Mouse (Mus musculus) embryo, embryonic 10.5 days (tissue): ENCODE data around the gene Igsf23.
A peak's percentile ranks its signal among the peaks of the same experiment; 100 is the strongest.
"Not testable (repeated sequence)": the region's sequence is repeated elsewhere in the genome, so short reads cannot be mapped to it uniquely, and the experiment has no call there.

Source experiments
- DNase-seq: peaks from one replicate; pipeline ENCODE4 v3.0.0-alpha.2; 2015; ENCODE audit warnings: low spot score

Gene Igsf23

DNA sequence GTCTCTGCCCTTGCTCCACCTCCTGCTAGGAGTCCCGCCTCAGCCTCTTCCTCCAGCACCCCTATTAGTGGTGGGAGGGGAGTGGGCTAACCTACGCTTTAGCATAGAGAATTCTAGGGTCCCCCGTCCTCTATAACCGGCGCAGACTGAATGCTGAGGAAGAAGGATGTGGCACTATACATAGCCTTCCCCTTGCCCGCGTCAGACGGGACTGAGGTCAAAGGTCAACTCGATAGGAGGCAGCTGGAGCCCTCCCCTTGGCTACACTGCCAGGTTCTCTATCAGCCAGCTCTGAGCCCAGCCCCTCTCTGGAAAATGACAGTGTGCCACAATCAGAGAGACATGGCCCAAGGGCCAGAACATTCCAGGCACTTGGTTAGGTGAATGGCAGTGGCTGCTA, at the start of gene Igsf23:
TSS of gene Igsf23 (minus strand) at position 168 of the 400 bp plus-strand sequence.
- DNase-seq: peak; percentile 30

DNA sequence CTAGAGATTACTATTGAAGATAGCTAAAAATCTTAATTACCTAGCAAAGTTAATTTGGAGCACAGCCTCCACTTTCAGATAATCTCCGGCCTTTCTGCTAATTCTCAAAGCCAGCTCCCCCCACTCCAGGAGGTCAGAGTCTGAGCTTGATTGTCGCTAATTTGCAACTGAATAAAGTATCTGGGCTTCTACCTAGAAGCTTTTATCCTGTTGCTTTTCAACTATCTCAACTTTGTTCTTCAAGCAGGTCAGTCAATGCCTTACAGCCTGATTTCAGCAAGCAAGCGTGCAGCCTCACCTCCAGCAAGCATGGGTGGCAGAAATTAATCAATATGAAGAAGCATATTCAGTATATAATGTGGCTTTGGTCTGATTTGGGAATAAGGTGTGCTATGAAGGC, 46.2 kb upstream of the Igsf23 start:
- not testable (repeated sequence) for DNase-seq

DNA sequence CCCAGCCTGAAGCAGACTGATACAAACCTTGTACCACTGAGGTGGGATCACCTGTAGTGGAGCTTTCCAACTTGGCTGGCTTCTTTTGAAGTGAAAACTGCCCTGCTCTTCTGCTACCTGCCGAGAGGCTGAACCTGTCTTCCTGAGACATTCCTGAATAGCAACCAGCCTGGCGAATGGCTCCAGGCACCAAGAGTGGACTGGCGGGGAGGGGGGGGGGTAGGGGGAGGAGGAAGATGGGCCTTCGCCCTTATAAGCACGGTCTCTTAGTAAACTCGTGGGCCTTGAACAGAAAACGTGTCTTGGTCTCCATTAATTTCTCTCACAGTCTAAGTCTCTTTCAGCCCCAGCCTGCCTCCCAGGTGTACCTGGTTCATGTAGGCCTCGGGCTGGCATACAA, 40.6 kb upstream of the Igsf23 start, which contains the start of gene Nlrp9b:
TSS of gene Nlrp9b (plus strand) at position 301 of the 400 bp plus-strand sequence.
- not testable (repeated sequence) for DNase-seq

DNA sequence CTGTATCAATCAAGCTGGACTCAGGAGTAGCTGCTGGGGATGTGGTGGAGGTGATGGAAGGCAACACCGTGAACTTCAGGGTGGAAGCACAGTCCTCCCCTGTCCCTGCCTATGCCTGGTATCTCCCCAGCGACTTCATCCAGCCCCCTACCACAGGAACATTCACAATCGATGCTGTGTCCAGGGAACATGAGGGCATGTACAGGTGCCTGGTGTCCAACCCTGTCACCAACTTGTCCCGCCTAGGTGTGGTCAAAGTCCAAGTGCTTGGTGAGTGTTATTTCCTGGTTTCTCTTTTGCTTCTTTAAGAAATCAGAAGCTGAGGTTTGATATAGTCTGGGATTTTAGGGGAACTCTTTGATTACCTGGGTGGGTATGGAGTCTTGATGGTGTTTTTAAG, 21.0 kb upstream of the Igsf23 start:
- DNase-seq: no peak

DNA sequence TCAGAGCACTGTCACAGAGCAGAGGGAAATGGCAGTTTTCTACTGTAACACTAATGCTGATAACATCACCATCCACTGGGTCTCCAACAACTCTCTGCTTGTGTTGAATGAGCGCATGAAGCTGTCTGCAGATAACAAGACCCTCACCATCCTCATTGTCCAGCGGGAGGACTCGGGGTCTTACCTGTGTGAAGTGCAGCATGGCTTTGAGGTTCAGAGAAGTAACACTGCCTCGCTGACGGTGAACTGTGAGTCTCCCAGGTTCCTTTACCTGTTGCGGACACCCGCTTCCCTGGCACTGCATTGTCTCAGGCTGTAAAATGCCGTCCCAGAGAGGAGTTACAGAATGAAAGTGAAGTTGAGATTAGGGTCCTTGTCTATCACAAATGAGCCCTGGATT, 19.6 kb upstream of the Igsf23 start:
- DNase-seq: no peak

DNA sequence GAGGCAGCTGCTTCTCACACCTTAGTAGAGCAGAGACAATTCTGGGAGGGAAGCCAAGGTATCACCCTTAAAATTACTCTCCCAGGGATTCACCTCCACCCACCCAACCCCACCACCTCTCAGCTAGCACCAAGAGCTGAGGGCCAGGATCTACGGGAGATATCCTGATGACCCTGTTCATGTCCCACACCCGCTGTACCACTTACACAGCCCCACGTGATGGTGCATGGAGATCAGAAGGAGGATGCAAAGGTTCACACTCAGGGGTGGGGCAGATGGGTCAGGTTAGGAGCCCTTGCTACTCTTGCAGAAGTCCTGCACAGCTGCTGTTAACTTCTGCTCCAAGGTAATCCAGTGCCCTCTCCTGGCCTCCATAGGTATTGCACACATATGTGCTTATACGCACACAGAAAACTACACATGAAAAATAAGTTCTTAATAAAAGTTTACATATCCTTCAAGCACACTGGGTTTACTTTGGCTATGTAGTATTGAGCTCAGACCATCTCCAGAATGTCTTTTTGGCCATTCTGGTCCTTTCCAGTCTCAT, 19.1 kb upstream of the Igsf23 start:
- DNase-seq: no peak

DNA sequence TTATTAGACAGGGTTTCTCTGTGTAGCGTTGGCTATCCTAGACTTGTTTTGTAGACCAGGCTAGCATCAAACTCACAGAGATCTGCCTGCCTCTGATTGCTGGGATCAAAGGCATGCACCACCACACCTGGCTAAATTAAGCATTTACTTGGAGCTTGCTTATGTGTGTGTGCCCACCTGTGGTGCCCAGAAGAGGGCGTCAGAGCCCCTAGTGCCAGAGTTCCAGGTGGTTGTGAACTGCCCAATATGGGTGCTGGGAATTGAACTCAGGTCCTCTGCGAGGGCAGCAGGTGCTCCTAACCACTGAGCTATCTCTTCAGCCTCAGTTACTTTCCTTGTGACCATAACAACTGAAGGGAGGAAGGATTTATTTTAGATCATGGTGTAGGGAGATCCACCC, 18.6 kb upstream of the Igsf23 start:
- no peak for DNase-seq

DNA sequence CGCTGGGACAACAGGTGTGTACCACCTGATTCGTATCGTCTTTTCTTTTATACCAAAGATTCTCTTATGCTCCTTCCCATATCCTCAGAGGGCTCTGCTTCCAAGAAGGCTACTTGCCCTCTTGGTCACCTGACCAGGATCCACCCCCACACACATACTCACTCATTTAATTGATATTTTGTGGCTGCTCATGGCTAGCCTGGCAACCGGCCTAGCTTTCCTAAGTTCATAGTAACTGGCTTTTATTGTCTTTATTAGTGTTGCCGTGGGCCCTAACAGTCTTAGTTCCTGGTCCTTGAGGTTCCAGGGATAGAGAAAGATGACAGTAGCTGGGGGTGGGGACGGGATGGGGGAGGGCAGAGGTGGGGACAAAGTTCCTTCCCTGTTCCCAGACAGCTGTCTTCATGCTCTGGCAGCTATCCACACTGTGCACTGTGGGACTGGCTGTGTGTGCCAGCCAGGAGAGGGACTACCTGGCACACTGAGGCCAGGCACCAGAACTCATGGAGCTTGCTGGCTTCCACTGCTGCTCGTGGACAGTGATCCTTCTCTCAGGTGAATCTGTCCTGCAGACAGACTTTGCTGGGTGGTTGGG, 14.5 kb upstream of the Igsf23 start, which contains the start of gene Ceacam20:
TSS of gene Ceacam20 (plus strand) at position 428 of the 595 bp plus-strand sequence.
- no peak for DNase-seq

DNA sequence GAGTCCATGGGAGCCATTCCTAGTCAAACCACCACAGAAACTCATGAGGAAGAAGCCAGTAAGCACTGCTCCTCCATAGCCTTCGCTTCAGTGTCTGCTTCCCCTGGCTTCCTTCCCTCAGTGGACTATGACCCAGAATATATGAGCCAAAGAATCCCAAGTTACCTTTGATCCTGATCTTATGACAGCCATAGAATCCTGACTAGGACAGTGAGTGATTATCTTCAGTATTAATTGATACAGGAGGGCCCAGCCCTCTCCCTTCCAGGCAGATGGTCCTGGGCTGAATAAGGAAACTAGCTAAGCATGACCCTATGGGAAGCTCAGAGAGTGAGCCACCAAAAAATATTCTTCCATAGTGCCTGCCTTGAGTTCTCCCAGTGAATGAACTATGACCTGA, 11.9 kb upstream of the Igsf23 start:
- no peak for DNase-seq

DNA sequence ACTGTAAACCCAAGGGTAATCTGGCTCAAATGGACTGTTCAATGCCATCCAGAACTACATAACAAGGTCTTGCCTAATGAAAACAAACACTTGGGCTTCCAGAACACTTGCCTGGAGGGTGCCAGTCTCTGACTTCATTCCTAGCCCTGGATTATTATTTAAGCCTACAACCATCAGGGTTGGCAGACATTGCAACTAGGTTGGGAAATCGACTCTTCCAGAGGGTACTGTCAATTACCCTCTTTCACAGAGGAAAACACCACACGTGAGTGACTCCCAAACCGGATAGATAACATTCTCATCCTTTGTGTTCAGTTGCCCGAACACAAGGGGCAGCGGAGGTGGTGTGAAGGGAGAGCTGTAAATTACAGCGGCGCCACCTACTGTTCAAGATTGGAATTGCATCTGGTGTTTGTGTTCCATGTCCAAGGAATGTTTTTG, 5.8 kb upstream of the Igsf23 start:
- peak; percentile 93 for DNase-seq

DNA sequence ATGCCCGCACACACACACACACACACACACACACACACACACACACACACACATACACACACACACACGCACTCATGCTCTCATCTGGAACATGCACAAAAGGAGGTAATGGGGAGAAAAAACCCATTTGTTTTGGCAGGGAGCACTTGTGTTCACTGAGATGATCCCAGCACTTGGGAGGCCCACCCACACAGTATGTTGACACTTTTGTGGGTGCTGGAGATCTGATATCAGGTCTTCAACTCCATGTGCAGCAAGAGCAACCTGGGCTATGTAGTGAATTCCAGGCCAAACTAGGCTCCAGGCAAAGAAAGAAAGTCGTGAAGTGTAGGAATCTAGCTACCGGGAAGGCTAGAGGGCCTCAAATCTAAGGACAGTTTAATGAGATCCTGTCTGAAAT, 5.3 kb upstream of the Igsf23 start:
- no peak for DNase-seq

DNA sequence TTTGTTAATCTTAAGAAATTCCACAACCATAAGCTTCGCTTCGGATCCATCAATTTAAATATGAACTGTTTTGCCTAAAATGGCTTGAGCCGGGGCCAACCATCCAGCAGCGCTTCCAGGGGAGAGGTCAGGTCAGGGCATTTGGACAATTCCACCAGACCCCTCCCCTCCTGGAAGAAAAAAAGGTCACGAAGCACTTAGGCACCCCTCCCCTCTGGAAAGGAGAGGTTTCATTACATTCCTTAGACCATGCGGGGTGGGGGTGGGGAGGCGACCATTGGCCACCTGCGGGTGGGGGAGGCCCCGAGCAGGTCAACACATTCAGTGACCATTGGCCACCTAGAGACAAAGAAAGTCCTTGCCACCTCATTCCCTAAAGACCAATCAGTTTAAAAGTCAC, 2.5 kb upstream of the Igsf23 start:
- peak; percentile 50 for DNase-seq

DNA sequence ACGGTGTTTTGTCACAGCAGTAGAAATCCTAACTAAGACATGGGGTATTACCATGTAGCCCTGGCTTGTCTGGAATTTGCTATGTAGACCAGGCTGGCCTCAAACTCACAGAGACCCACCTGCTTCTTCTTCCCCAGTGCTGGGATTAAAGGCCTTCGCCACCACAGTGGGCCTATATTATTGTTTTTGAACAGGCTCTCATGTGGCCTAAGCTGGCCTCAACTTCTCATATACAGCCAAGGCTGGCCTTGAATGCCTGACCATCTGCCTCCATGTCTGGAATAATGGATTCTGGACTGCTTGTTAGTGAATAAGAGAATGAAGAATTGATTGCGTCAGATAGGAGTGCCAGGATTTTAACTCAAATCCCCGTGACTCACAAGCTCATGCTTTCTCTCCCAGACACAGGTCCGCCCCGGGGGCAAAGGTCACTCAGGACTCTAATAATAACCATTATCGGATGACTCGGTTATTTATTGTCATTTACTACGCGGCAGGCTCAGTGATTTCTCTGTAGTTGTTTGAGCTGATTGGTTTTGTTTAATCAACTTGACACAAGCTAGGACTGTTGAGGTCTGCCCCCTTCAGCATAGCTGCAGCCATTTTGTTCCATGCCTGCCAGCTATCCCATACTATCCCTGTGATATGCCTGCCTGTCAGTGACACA, 1.9 kb upstream of the Igsf23 start:
- DNase-seq: peak; percentile 59

DNA sequence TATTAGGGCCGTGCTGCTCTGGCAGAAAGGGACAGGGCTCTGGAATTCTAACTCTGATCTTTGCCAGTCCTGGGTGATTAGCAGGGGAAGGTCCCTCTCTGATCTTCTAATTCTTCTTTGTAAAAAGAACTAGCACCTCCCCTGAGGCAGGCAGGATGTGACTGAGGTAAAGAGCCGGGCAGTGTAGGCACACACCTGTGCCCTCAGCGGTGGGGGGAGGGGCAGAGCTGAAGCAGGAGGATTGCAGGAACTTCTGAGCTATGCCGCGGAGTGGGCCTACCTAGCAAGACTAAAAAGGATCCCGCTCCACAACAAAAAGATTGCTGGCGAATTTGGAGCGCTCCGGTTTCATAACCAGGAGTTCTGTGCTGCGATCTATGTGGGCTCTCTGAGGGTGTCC, 560 bp downstream of the Igsf23 start:
- no peak for DNase-seq

DNA sequence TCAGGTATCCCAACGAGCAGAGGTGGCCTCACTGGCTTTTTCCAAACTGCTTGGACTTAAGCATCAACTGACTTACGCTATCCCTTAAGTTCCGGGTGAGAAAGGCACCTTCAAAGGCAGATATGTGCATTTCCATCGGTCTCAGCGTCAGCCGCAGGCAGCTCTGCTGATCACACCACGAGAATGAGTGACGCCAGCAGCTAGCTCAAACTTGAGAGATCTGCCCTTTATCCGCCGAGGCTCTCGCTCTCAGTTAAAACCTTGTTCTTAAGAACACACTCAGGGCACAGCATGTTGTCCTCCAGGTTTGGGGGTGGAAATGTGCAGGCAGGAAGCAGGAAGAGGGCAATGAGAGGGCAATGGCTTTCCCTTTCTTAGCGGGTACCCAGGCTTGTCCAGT, 1.6 kb downstream of the Igsf23 start:
- no peak for DNase-seq

DNA sequence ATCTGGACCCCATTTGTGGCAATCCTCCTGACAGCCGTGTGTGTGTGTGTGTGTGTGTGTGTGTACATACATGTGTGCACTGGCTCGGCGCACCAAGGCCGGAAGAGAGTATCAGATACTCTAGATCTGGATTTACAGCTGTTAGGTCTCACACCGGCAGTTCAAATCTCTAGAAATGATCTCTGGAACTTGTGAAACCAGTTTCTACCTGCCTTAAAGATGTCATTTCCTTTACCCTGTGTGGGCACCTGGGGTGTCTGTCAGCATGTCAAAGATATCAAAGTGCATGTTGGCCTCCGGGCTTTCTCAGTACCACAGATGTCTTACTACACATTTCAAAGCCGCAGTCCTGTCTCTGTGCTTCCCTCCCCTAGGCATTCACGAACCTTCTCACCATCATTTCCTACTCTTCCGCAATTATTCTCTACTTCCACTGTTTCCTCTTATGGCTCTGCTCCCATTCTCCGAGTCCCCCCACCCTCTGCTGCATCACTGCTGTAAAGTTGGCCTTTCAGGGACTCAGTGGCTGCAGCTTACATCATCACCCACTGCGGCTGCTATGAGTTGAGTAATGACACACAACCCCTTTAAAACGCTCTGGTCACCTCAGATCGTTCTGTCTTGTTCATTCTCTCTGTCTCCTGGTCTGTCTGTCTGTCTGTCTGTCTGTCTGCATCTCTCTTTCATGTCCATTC, 4.6 kb downstream of the Igsf23 start:
- no peak for DNase-seq

DNA sequence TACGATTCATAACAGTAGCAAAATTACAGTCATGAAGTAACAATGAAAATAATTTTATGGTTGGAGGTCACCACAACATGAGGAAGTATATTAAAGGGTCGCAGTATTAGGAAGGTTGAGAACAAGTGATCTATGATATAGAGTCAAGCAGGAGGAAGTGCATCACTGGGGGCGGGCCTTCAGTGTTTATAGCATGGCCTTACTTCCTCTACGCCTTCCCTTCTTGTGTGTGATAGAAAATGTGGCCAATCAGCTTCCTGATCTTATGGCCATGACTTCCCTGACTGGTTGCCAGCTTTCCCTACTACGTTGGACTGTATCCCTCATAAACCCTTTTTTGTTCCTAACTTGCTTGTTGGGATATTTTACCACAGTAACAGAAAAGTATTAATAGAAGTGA, 5.4 kb downstream of the Igsf23 start:
- no peak for DNase-seq

DNA sequence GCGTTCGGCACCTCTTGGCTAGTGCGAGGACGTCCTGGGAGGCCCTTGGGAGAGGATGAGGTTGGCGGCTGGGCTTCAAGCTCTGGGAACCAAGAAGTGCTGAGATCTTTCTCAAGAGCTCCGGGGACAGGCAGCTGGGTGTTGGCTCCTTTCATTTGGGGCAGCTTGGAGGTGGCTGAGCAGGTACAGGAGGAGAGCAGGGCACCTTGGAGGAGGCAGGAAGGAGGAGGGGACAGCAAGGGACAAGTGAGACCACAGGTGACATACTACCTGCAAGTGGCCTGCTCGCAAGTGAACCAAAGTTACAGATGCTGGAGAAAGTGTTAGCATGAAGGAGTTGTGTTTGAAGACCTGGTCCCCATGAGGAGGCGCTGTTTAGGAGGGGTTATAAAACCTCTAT, 5.8 kb downstream of the Igsf23 start:
- no peak for DNase-seq

DNA sequence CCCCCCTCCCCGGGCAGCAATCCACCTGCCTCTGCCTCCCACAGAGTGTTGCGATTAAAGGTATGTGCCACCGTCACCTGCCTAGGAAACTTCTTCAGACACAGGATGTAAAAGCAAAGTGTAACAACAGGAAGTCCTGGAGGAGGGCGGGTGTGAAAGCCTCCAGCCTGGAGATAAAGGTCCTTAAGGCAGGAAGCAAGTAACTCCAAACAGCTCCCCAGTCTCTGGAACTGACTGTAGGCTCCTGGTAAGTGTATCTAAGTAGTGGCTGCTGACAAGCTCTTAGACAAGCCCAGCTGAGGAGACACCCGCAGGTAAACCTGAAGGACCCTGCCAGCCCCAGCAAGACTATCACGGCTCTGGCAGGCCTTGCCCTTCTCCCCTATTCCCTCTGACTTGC, 10.3 kb downstream of the Igsf23 start:
- no peak for DNase-seq

DNA sequence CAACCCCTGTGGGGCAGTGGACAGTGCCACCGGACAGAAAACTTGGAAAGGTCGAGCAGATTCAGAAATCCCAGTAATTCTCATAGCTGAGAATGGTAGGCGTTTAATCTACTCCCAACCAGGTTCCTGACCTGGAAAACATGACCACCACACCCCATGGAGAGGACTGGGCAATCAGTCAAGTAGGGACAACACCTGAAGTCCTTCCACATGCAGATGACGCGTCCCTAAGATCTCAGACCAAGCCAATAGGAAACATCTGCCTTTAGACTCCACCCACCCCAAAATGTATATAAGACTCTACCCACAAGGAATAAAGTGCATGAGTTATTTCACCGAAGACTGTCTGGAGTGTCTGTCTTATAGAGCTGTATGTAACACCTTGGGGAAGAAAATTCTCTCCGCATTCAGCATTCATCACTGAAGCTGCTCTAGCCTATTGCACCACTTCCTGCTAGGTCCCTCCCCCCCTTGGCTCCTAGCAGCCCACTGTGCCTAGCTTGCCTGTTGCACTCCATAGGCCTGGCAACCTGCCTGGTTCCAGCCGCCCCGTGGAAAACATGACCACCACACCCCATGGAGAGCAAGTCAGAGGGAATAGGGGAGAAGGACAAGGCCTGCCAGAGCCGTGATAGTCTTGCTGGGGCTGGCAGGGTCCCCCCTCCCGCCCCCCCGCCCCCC, 10.9 kb downstream of the Igsf23 start:
- no peak for DNase-seq

DNA sequence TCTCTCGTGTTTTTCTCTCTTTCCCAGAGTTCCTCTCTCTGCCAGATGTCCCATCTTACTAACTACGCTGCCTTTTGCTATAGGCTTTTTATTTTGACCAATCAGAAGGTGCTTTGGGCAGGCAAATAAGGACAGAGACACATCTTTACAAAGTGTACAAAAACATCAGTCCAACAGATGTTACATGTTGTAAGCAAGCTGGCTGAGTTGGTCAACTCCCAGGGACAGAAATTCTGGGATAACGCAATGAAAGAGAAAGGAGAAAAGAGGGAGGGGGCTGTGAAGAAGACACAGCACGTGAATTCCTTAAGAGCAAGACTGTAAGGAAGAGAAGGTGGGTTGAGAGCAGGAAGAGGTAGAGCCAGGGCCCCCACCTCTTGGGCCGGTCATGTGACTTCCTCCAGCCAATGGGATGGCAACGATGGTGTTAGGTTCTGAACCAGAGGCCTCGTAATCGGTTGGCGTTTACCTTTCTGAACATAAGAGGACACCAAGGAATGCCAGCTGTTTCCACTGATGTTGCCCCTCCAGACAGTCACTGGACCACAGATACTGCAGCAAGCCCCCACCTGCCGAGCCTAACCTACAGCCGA, 13.2 kb downstream of the Igsf23 start:
- no peak for DNase-seq

DNA sequence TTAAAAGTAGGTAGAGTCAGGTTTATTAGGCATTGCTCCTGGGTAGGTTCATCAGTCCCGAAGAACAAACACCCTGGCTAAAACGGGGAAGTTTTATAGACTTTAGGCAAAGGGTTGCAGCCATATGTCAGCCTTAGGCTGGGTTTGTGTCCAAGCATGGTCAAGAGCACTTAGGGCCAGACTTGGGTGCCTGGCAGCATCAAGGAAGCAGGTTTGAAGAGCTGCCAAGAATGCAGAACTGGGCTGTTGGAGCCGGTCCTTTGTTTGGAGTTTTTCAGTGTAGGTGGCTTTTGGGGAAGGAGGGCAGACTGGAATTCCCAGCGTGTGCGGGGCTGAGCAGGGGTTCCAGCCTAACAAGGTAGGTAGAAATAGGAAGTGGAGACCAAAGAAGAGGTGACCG, 14.6 kb downstream of the Igsf23 start:
- no peak for DNase-seq
